Mouse (Mus musculus): ENCODE data around the gene Cox14. TPM values are rescaled to one million over a fixed set of nuclear protein-coding genes. Genes with fewer than 3 reads are reported as not detected.

Cox14 gene
- polyA plus RNA-seq, 1 experiment from 2014 or later, result 297 TPM

GRCm38 (mm10) chr15:99688712-99689111 lies 36.7 kb upstream of the Cox14 start:
- H3K4me1 ChIP-seq (replicated peaks; ENCODE audit: insufficient read depth, low read length), result no peaks in the 10 kb centered on the region
- TF ChIP-seq CTCF (IDR thresholded peaks at IDR 0.05; ENCODE audit: low read depth), result peak; percentile 93
- WGBS, result 4% methylated on average over 4 of the region's 4 CpGs
- ATAC-seq (replicated peaks; ENCODE audit: low FRiP score, low read depth) (no peak), DNase-seq (ENCODE audit: low spot score) (peak; percentile 92)
- H3K9ac ChIP-seq (ENCODE audit: low read depth, low read length), result no peak overlapping the region
- no peak overlapping the region for H3K4me2 ChIP-seq (ENCODE audit: low read length)
- no peaks in the 10 kb centered on the region for H3K36me3 ChIP-seq (ENCODE audit: insufficient read depth, low read length)
- H3K9me3 ChIP-seq (replicated peaks; ENCODE audit: low read length), result no peaks in the 10 kb centered on the region
- no peak overlapping the region for H3K4me3 ChIP-seq (replicated peaks; ENCODE audit: low read depth, low read length)
- H3K27me3 ChIP-seq (ENCODE audit: insufficient read depth, low read length), result no peaks in the 10 kb centered on the region
- no peak overlapping the region for H3K27ac ChIP-seq

- no peak for DNase-seq (ENCODE audit: low spot score)
- Histone ChIP-seq H3K27me3 (ENCODE audit: insufficient read depth, low read length) (no peaks in the 10 kb centered on the region), H3K4me3 (replicated peaks; ENCODE audit: low read depth, low read length) (no peak overlapping the region), H3K9me3 (replicated peaks; ENCODE audit: low read length) (no peaks in the 10 kb centered on the region), H3K9ac (ENCODE audit: low read depth, low read length) (no peak overlapping the region), H3K27ac (no peak overlapping the region), H3K4me2 (ENCODE audit: low read length) (no peak overlapping the region), H3K36me3 (ENCODE audit: insufficient read depth, low read length) (no peaks in the 10 kb centered on the region), H3K4me1 (replicated peaks; ENCODE audit: insufficient read depth, low read length) (no peaks in the 10 kb centered on the region)
- no peak for ATAC-seq (replicated peaks; ENCODE audit: low FRiP score, low read depth)
- TF ChIP-seq CTCF (IDR thresholded peaks at IDR 0.05; ENCODE audit: low read depth), result no peak
- 22% methylated on average over 4 of the region's 4 CpGs for WGBS
These were observed 34.5 kb upstream of the Cox14 start for GRCm38 (mm10) chr15:99690924-99691323.

DNA sequence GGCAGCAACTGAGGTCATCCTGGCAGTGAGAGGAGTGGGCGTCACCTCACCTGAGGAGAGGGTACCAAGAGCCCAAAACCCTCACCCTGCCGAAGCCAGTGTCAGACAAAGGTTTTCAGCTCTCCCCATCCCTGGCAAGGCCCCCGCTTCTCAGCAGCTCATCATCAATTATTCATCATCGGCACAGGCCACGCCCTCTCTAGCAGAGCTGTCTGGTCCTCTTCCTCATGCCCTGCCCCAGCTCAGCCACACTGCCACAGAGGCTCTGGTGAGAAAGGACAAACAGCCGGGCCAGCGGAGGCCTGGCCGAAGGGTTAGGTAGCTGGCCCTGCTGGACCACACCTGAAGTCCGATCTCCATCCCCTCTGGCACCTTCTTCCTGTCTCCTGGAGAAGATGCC lies 33.4 kb upstream of the Cox14 start:
- Histone ChIP-seq H3K4me3 (replicated peaks; ENCODE audit: low read depth, low read length) (no peak overlapping the region), H3K9me3 (replicated peaks; ENCODE audit: low read length) (no peaks in the 10 kb centered on the region), H3K4me2 (ENCODE audit: low read length) (no peak overlapping the region), H3K4me1 (replicated peaks; ENCODE audit: insufficient read depth, low read length) (no peaks in the 10 kb centered on the region), H3K36me3 (ENCODE audit: insufficient read depth, low read length) (no peaks in the 10 kb centered on the region), H3K27ac (no peak overlapping the region), H3K27me3 (ENCODE audit: insufficient read depth, low read length) (no peaks in the 10 kb centered on the region), H3K9ac (ENCODE audit: low read depth, low read length) (no peak overlapping the region)
- no peak for TF ChIP-seq CTCF (IDR thresholded peaks at IDR 0.05; ENCODE audit: low read depth)
- WGBS, result 45% methylated on average over 9 of the region's 9 CpGs
- ATAC-seq (replicated peaks; ENCODE audit: low FRiP score, low read depth) (no peak), DNase-seq (ENCODE audit: low spot score) (no peak)

GRCm38 (mm10) chr15:99697309-99697708 lies 28.1 kb upstream of the Cox14 start:
- H3K4me2 ChIP-seq (ENCODE audit: low read length), result no peak overlapping the region
- WGBS, result 5% methylated on average over 2 of the region's 2 CpGs
- H3K36me3 ChIP-seq (ENCODE audit: insufficient read depth, low read length), result no peaks in the 10 kb centered on the region
- peaks cover 12% of the 10 kb centered on the region; the same call in 1 of the 2 replicates for H3K4me1 ChIP-seq (replicated peaks; ENCODE audit: insufficient read depth, low read length)
- no peak overlapping the region for H3K27ac ChIP-seq
- no peaks in the 10 kb centered on the region for H3K27me3 ChIP-seq (ENCODE audit: insufficient read depth, low read length)
- H3K9ac ChIP-seq (ENCODE audit: low read depth, low read length), result no peak overlapping the region
- H3K4me3 ChIP-seq (replicated peaks; ENCODE audit: low read depth, low read length), result no peak overlapping the region
- DNase-seq (ENCODE audit: low spot score) (peak; percentile 46), ATAC-seq (replicated peaks; ENCODE audit: low FRiP score, low read depth) (no peak)
- no peak for TF ChIP-seq CTCF (IDR thresholded peaks at IDR 0.05; ENCODE audit: low read depth)
- H3K9me3 ChIP-seq (replicated peaks; ENCODE audit: low read length), result no peaks in the 10 kb centered on the region

GRCm38 (mm10) chr15:99698533-99699085 lies 26.8 kb upstream of the Cox14 start:
- no peaks in the 10 kb centered on the region for H3K9me3 ChIP-seq (replicated peaks; ENCODE audit: low read length)
- DNase-seq (ENCODE audit: low spot score) (no peak), ATAC-seq (replicated peaks; ENCODE audit: low FRiP score, low read depth) (no peak)
- no peak for TF ChIP-seq CTCF (IDR thresholded peaks at IDR 0.05; ENCODE audit: low read depth)
- 0 out of 2 replicates have a peak, but pooled peaks cover 2% of the 10 kb centered on the region for H3K36me3 ChIP-seq (ENCODE audit: insufficient read depth, low read length)
- H3K4me1 ChIP-seq (replicated peaks; ENCODE audit: insufficient read depth, low read length), result peaks cover 22% of the 10 kb centered on the region
- H3K9ac ChIP-seq (ENCODE audit: low read depth, low read length), result no peak overlapping the region
- H3K4me3 ChIP-seq (replicated peaks; ENCODE audit: low read depth, low read length), result no peak overlapping the region
- H3K27ac ChIP-seq, result no peak overlapping the region
- H3K4me2 ChIP-seq (ENCODE audit: low read length), result no peak overlapping the region
- H3K27me3 ChIP-seq (ENCODE audit: insufficient read depth, low read length), result no peaks in the 10 kb centered on the region
- 33% methylated on average over 20 of the region's 20 CpGs for WGBS

DNA sequence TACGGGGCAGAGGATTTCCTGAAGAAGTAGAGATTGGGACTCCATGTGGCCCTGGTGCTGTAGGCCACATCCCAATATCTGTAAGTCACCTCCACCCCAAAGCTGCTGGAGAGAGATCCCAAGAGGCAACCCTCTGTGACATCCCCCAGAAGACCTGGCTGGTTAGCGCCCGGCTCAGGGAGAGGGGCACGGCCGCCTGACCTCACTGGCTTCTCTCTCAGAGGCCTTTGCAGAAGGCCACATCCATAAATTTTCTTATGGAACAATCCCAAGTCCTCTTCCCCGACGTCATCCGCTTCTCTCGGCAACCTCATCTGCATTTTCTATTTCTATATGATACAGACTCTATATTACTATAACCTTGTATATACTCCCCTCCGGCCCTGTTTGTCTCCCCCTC lies 25.7 kb upstream of the Cox14 start:
- Histone ChIP-seq H3K27ac (no peak overlapping the region), H3K9me3 (replicated peaks; ENCODE audit: low read length) (no peaks in the 10 kb centered on the region), H3K4me3 (replicated peaks; ENCODE audit: low read depth, low read length) (no peak overlapping the region), H3K27me3 (ENCODE audit: insufficient read depth, low read length) (no peaks in the 10 kb centered on the region), H3K9ac (ENCODE audit: low read depth, low read length) (no peak overlapping the region), H3K4me2 (ENCODE audit: low read length) (no peak overlapping the region), H3K4me1 (replicated peaks; ENCODE audit: insufficient read depth, low read length) (peaks cover 27% of the 10 kb centered on the region), H3K36me3 (ENCODE audit: insufficient read depth, low read length) (peaks cover 9% of the 10 kb centered on the region; the same call in 1 of the 2 replicates)
- DNase-seq (ENCODE audit: low spot score) (no peak), ATAC-seq (replicated peaks; ENCODE audit: low FRiP score, low read depth) (no peak)
- WGBS, result 63% methylated on average over 10 of the region's 10 CpGs
- no peak for TF ChIP-seq CTCF (IDR thresholded peaks at IDR 0.05; ENCODE audit: low read depth)
